Mouse (Mus musculus): ENCODE measurements around the gene Gpn2. TPM values are rescaled to one million over a fixed set of nuclear protein-coding genes. Genes with fewer than 3 reads are reported as not detected.

Gpn2 gene
- total RNA-seq, 1 experiment from 2014 or later: 6.9 TPM

- no peak for ATAC-seq (replicated peaks; ENCODE audit: insufficient number of reproducible peaks, low FRiP score, low TSS enrichment, poor library complexity, severe bottlenecking)
These were observed 6.2 kb upstream of the Gpn2 start for GRCm38 (mm10) chr4:133577983-133578382.

GRCm38 (mm10) chr4:133583690-133584058, 488 bp upstream of the Gpn2 start:
- ATAC-seq (replicated peaks; ENCODE audit: insufficient number of reproducible peaks, low FRiP score, low TSS enrichment, poor library complexity, severe bottlenecking): 0 out of 2 replicates have a peak, but pooled peaks have one; percentile 2

DNA sequence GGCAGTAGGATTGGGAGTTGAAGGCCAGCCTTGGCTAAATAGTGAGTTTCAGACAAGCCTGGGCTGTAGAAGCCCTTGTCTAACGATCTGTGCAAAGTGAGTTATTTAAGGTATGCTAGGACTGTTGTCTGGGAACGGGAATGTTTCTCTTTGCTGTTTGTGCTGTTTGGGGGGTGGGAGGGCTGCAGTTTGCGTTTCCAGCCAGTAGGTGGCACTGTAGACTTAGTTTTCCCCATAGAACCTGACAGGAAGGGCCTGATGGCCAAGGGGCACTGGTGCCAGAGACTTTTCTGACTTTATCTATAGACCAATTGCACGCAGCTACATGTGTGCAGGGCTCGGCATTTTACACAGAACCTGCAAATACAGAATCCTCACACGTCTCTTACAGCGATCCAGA, 8.4 kb downstream of the Gpn2 start:
- ATAC-seq (replicated peaks; ENCODE audit: insufficient number of reproducible peaks, low FRiP score, low TSS enrichment, poor library complexity, severe bottlenecking): peak; percentile 81

- ATAC-seq (replicated peaks; ENCODE audit: insufficient number of reproducible peaks, low FRiP score, low TSS enrichment, poor library complexity, severe bottlenecking): no peak
These were observed 11.4 kb downstream of the Gpn2 start for GRCm38 (mm10) chr4:133595538-133595937.

- no peak for ATAC-seq (replicated peaks; ENCODE audit: insufficient number of reproducible peaks, low FRiP score, low TSS enrichment, poor library complexity, severe bottlenecking)
These were observed 11.9 kb downstream of the Gpn2 start for GRCm38 (mm10) chr4:133596084-133596483.

DNA sequence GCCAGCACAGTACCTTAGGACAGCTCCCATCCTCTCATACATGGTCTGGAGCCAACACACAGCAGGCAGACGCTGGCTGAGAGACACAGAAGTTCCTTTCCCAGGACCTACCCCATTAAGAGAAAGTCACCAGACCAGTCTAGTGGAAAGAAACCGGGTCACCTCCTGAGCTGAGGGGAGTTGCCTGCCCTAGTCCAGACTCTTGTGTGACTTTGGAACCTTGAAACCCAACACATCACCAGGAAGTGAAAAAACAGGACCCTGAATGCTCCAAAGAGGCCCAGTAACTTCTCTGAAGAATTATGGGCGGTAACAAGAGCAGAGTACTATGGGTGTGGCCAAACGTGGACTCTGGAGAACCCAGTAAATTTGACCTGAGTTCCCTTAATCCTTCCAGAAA, 14.5 kb downstream of the Gpn2 start:
- ATAC-seq (replicated peaks; ENCODE audit: insufficient number of reproducible peaks, low FRiP score, low TSS enrichment, poor library complexity, severe bottlenecking): no peak

GRCm38 (mm10) chr4:133599116-133599515, 15.0 kb downstream of the Gpn2 start:
- no peak for ATAC-seq (replicated peaks; ENCODE audit: insufficient number of reproducible peaks, low FRiP score, low TSS enrichment, poor library complexity, severe bottlenecking)

DNA sequence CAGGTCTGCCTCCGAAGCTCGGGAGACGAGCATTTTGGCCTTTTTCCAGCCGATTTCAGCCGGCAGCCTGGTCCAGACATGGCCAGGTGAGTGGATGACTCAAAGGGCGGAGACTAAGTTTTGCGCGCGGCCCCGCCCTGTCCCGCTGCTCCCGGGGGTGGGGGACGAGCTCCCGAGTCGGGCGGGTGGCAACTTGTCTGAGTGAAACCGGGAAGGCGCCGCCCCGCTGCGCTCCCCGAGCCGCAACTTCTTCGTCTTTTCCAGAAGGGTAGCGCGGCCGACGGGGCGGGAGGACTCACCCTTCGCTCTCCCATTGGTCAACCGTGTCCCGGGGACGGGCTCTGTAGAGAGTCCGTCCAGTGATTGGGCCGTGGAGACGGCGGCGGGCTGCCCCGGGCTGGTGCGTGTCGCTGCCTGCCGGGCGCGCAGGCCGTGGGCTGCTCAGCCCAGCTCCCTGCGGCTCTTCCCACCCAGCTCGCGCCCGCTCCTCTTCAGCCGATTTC, 15.5 kb downstream of the Gpn2 start:
- peak; percentile 93 for ATAC-seq (replicated peaks; ENCODE audit: insufficient number of reproducible peaks, low FRiP score, low TSS enrichment, poor library complexity, severe bottlenecking)

- no peak for ATAC-seq (replicated peaks; ENCODE audit: insufficient number of reproducible peaks, low FRiP score, low TSS enrichment, poor library complexity, severe bottlenecking)
These were observed 16.1 kb downstream of the Gpn2 start for GRCm38 (mm10) chr4:133600306-133600705.

DNA sequence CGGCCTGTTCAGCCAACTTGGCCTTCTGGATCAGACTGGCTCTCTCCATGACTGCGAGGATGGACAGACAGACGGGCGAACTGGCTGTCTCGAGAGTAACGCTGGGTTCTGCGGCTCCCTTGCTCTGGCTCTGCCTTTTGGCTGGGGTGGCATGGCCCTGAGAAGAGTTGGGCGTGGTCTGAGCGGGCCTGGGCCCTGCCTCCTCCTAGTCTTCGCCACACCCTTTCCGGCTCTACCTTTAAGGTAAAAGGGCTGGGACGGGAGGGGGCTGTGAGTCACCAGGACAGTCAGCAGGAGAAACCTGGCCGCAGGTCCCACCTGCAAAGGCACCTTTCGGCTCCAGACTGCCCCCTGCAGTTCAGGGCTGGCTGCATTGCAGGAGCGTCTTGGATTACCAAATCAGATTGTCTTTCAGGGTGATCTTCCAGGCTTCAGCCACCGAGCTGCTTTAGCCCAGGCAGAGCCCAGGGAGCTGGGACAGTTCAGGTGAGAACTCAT, 17.6 kb downstream of the Gpn2 start, which contains the start of gene Sfn:
Gene Sfn, minus strand, starts transcription at position 448 of the 498 bp plus-strand sequence.
- peak; percentile 20; the same call in 1 of the 2 replicates for ATAC-seq (replicated peaks; ENCODE audit: insufficient number of reproducible peaks, low FRiP score, low TSS enrichment, poor library complexity, severe bottlenecking)

GRCm38 (mm10) chr4:133603056-133603455, 18.9 kb downstream of the Gpn2 start:
- ATAC-seq (replicated peaks; ENCODE audit: insufficient number of reproducible peaks, low FRiP score, low TSS enrichment, poor library complexity, severe bottlenecking): no peak

- ATAC-seq (replicated peaks; ENCODE audit: insufficient number of reproducible peaks, low FRiP score, low TSS enrichment, poor library complexity, severe bottlenecking): no peak
These were observed 20.0 kb downstream of the Gpn2 start for GRCm38 (mm10) chr4:133604175-133604574.

GRCm38 (mm10) chr4:133604856-133605255, 20.7 kb downstream of the Gpn2 start:
- no peak for ATAC-seq (replicated peaks; ENCODE audit: insufficient number of reproducible peaks, low FRiP score, low TSS enrichment, poor library complexity, severe bottlenecking)

DNA sequence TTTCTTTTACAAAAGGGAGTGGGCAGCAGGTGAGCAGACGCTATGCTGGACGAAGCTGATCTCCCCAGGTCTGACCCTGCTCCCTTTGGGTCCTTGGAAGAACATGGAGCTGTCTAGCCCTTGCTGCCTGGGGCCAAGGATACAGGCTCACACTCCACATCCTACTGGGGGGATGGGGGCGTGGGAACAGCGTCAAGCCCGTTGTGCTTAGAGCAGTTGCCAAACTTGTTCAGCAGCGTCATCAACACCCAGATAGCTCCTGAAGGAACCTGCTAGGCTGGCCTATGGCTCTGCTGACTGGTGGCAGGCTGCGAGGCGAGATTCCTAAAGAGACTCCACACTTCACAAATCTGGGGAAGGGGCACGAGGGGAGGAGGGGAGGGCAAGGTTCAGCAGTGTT, 21.2 kb downstream of the Gpn2 start:
- no peak for ATAC-seq (replicated peaks; ENCODE audit: insufficient number of reproducible peaks, low FRiP score, low TSS enrichment, poor library complexity, severe bottlenecking)

DNA sequence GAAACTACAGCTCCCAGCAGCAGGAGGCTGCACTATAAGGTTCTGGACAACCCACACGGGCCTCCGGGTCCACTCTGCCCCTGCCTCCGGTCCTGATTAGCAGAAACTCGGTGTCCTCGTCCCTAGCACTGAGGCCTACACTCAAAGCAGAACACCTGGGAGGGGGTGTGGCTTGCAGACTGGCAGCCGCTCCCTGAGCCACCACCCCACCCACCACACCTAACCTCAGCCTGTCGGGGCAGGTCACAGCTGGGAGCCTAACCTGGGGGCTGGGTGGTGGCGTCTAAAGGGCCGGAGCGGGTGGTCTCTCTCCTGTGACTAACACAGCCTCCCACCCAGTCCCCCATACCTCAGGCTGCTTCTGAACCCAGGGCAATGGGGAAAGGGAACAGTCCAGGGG, 23.1 kb downstream of the Gpn2 start:
- ATAC-seq (replicated peaks; ENCODE audit: insufficient number of reproducible peaks, low FRiP score, low TSS enrichment, poor library complexity, severe bottlenecking): no peak

GRCm38 (mm10) chr4:133609719-133610118, 25.6 kb downstream of the Gpn2 start:
- ATAC-seq (replicated peaks; ENCODE audit: insufficient number of reproducible peaks, low FRiP score, low TSS enrichment, poor library complexity, severe bottlenecking): peak; percentile 83

DNA sequence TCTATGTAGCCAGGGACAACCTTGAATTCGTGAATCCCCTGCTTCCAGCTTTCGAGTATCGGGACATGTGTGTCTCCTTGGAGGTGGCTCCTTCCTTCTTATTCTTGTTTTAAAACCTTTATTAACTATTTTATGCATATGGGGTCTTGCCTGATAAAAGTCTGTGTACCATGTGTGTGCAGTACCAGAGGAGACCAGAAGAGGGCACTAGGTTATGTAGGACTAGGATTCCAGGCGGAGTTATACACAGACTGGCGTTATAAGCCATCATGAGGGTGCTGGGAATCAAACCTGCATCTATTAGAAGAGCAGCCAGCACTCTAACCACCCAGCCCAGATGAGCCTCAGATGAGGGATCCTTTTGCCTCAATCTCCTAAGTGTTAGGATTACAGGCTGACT, 27.7 kb downstream of the Gpn2 start:
- no peak for ATAC-seq (replicated peaks; ENCODE audit: insufficient number of reproducible peaks, low FRiP score, low TSS enrichment, poor library complexity, severe bottlenecking)

GRCm38 (mm10) chr4:133612416-133612815, 28.3 kb downstream of the Gpn2 start:
- no peak for ATAC-seq (replicated peaks; ENCODE audit: insufficient number of reproducible peaks, low FRiP score, low TSS enrichment, poor library complexity, severe bottlenecking)

DNA sequence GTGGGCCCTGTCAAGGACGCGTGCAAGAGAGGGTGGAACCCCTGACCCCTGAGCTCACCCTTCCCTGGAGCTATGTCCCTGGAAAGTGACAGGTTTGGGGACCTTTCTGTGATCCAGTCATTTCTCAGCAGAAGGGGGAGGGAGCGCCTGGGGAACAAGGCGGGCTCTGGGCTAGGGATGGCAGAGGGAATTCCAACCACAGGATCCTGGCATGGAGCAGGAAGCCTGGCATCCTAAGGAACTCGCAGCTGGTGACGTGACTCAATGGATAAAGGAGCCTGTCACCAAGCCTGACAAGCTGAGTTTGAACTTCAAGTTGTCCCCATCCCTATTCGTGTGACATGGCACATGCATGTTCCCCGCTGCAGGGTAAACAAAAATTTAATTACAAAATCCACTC, 28.9 kb downstream of the Gpn2 start:
- ATAC-seq (replicated peaks; ENCODE audit: insufficient number of reproducible peaks, low FRiP score, low TSS enrichment, poor library complexity, severe bottlenecking): no peak

DNA sequence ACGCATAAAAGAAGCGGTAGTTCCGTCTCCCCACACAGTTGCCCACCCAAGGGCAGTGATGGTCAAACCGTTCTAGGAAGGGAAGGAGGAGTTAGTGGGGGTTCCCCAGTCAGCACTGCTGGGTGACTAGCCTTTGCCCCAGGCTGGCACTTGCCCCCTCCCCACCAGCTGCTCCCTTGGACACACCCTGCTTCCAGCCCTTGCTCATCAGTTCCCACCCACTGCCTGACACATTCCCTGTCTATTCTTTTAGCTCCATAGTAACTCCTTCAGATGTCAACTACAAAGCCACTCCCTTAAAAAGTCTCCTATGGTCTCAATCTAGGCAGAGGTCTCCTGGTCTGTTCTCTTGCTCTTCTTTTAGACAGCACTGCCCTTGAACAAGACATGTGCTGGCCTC, 29.7 kb downstream of the Gpn2 start:
- ATAC-seq (replicated peaks; ENCODE audit: insufficient number of reproducible peaks, low FRiP score, low TSS enrichment, poor library complexity, severe bottlenecking): no peak

DNA sequence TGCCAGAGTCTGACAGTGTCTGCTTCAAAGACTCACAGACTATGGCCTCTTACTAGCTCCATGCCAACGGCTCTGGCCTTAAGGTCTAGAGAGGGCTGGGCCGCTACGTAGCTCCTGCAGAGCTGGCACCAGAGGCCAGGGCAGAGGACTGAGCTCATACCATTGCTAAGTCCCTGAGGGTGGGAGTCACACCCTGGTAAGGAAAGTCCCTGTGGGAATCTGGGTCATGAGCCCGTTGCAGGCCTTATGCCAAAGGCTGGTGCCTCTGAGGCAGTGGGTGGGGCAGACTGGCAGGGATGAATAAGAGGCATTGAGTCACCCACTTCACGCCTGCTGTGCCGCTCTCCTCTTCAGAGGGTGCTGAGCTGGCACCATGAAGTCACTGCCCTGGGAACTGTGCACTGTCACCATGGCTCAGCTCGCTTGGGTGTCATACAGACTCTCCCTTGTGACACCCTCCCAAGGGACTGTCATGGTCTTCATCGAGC, 30.2 kb downstream of the Gpn2 start:
- ATAC-seq (replicated peaks; ENCODE audit: insufficient number of reproducible peaks, low FRiP score, low TSS enrichment, poor library complexity, severe bottlenecking): no peak

Data from monocyte, adult 5-6 weeks (primary cell).